In the genomic region with DNA sequence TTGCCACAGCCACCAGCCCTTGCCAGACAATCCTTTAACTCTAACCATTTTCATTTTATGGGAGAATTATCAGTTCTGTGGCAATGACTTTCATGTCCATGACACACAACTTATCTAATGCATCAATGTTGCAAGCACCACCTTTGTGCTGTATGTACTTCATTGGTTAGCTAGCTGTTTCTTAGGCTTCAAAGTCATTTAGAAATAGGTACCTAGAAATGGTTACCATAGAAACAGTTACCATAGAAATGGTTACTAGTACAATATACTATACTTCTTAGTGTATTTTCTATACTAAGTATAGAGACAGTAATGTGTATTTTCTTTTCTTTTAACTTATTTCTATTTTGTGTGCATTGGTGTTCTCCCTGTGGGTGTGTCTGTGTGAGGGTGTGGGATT, we compare ENCODE assay signal across 25 mouse cellular contexts. TPM values are rescaled to one million over a fixed set of nuclear protein-coding genes. Genes with fewer than 3 reads are reported as not detected.
DNase-seq lines count a peak whose midpoint lies in the region; ATAC-seq and TF ChIP-seq lines count a peak whose summit lies in the region.
"Had no signal": no experiment of that assay in that cellular context is flagged by ENCODE, and none has a peak within 500 bp of the region (broad histone marks: within the 10 kb centered on the region; RNA-seq: fewer than 3 reads in every experiment).

No protein-coding gene starts in this region.

- H3K27ac ChIP-seq in forebrain, embryonic 16.5 days (ENCODE audit: low read length), result peak overlapping the region; percentile 26; the same call in 1 of the 2 replicates
- no peak overlapping the region for H3K27ac ChIP-seq in forebrain, embryonic 13.5 days
- no peak overlapping the region for H3K27ac ChIP-seq in midbrain, embryonic 14.5 days (replicated peaks; ENCODE audit: low read depth, low read length)
- no peak overlapping the region for H3K27ac ChIP-seq in midbrain, embryonic 10.5 days (replicated peaks)
- H3K27ac ChIP-seq: heart, adult 2 months; heart, embryonic 13.5 days; hindbrain, embryonic 14.5 days; intestine, embryonic 15.5 days had no signal

- H3K9ac ChIP-seq in forebrain, embryonic 16.5 days (replicated peaks; ENCODE audit: low read depth, low read length), result no peak overlapping the region
- H3K9ac ChIP-seq in forebrain, embryonic 13.5 days, result no peak overlapping the region
- H3K9ac ChIP-seq in midbrain, embryonic 14.5 days (replicated peaks; ENCODE audit: low read length), result no peak overlapping the region
- H3K9ac ChIP-seq: heart, embryonic 13.5 days; hindbrain, embryonic 14.5 days; intestine, embryonic 15.5 days had no signal

- H3K27me3 ChIP-seq in forebrain, embryonic 16.5 days (replicated peaks; ENCODE audit: control insufficient read depth, insufficient read depth, low read length), result no peaks in the 10 kb centered on the region
- no peaks in the 10 kb centered on the region for H3K27me3 ChIP-seq in forebrain, embryonic 13.5 days
- no peaks in the 10 kb centered on the region for H3K27me3 ChIP-seq in midbrain, embryonic 14.5 days (ENCODE audit: control insufficient read depth, insufficient read depth, low read length)
- no peaks in the 10 kb centered on the region for H3K27me3 ChIP-seq in midbrain, embryonic 10.5 days (ENCODE audit: low read depth, poor library complexity, severe bottlenecking)
- H3K27me3 ChIP-seq: intestine, embryonic 15.5 days had no signal

- no peak for TF ChIP-seq POLR2A in brain, embryonic 14.5 days (IDR thresholded peaks at IDR 0.05; ENCODE audit: borderline replicate concordance, extremely low read depth, insufficient read depth, insufficient read length, poor library complexity, severe bottlenecking)

- no peak for ATAC-seq in forebrain, embryonic 16.5 days
- ATAC-seq in forebrain, embryonic 13.5 days, result no peak
- ATAC-seq in midbrain, embryonic 14.5 days (ENCODE audit: low FRiP score, low TSS enrichment), result no peak
- ATAC-seq: CD4-positive, CD25-positive, alpha-beta regulatory T cell, adult 4 months; intestine, embryonic 15.5 days had no signal

- H3K36me3 ChIP-seq in forebrain, embryonic 16.5 days (ENCODE audit: control insufficient read depth, insufficient read depth), result no peaks in the 10 kb centered on the region
- no peaks in the 10 kb centered on the region for H3K36me3 ChIP-seq in forebrain, embryonic 13.5 days (ENCODE audit: poor library complexity, severe bottlenecking)
- H3K36me3 ChIP-seq in midbrain, embryonic 14.5 days (ENCODE audit: control insufficient read depth, insufficient read depth, low read length), result no peaks in the 10 kb centered on the region
- no peaks in the 10 kb centered on the region for H3K36me3 ChIP-seq in midbrain, embryonic 10.5 days
- H3K36me3 ChIP-seq: heart, embryonic 10.5 days; heart, embryonic 13.5 days; intestine, embryonic 15.5 days had no signal

- peak; percentile 44 for DNase-seq in midbrain, embryonic 14.5 days
- DNase-seq in midbrain, embryonic 10.5 days (ENCODE audit: low spot score), result no peak
- peak; percentile 13 for DNase-seq in brain, adult 2 months (ENCODE audit: low read depth, low spot score)
- DNase-seq in brain, embryonic 14.5 days (ENCODE audit: low read depth), result peak; percentile 39
- no peak for DNase-seq in urinary bladder, postnatal 4 days (ENCODE audit: low spot score in 2 of 2)
- DNase-seq: adrenal gland, adult 2 months; adrenal gland, postnatal 14 days; cerebellum, adult 18-20 months; cerebellum, adult 9-10 months; cerebellum, postnatal 14 days; gastrocnemius, postnatal 10 days; gastrocnemius, postnatal 36 days; heart, adult 2 months; heart, postnatal 14 days; heart, postnatal 4 days; kidney, adult 11 months had no signal

- H3K4me2 ChIP-seq in forebrain, embryonic 16.5 days (ENCODE audit: low read length), result no peak overlapping the region
- no peak overlapping the region for H3K4me2 ChIP-seq in forebrain, embryonic 13.5 days
- no peak overlapping the region for H3K4me2 ChIP-seq in midbrain, embryonic 14.5 days (ENCODE audit: low read length)
- H3K4me2 ChIP-seq: heart, embryonic 13.5 days; hindbrain, embryonic 14.5 days; intestine, embryonic 15.5 days had no signal

- H3K4me1 ChIP-seq in forebrain, embryonic 16.5 days (replicated peaks; ENCODE audit: control insufficient read depth, insufficient read depth, low read length), result peaks cover 9% of the 10 kb centered on the region
- H3K4me1 ChIP-seq in forebrain, embryonic 13.5 days, result peaks cover 14% of the 10 kb centered on the region
- 0 out of 2 replicates have a peak, but pooled peaks cover 14% of the 10 kb centered on the region for H3K4me1 ChIP-seq in midbrain, embryonic 14.5 days (ENCODE audit: control insufficient read depth, insufficient read depth, low read length)
- peaks cover 15% of the 10 kb centered on the region for H3K4me1 ChIP-seq in midbrain, embryonic 10.5 days

- no peak for TF ChIP-seq CTCF in brain, embryonic 14.5 days (IDR thresholded peaks at IDR 0.05; ENCODE audit: borderline replicate concordance, extremely low read depth, insufficient read depth, insufficient read length)

- no peak overlapping the region for H3K4me3 ChIP-seq in forebrain, embryonic 16.5 days (replicated peaks; ENCODE audit: low read length)
- no peak overlapping the region for H3K4me3 ChIP-seq in forebrain, embryonic 13.5 days
- H3K4me3 ChIP-seq in midbrain, embryonic 14.5 days (replicated peaks; ENCODE audit: low read depth, low read length), result no peak overlapping the region
- H3K4me3 ChIP-seq in midbrain, embryonic 10.5 days, result no peak overlapping the region
- H3K4me3 ChIP-seq: heart, adult 2 months; heart, embryonic 10.5 days; heart, embryonic 13.5 days; intestine, embryonic 15.5 days had no signal

- H3K9me3 ChIP-seq in forebrain, embryonic 16.5 days (ENCODE audit: control insufficient read depth, low read length), result no peaks in the 10 kb centered on the region
- no peaks in the 10 kb centered on the region for H3K9me3 ChIP-seq in forebrain, embryonic 13.5 days (replicated peaks)
- H3K9me3 ChIP-seq in midbrain, embryonic 14.5 days (ENCODE audit: control insufficient read depth, low read length), result no peaks in the 10 kb centered on the region
- H3K9me3 ChIP-seq in midbrain, embryonic 10.5 days (replicated peaks), result peaks cover 3% of the 10 kb centered on the region; the same call in 1 of the 2 replicates
- H3K9me3 ChIP-seq: heart, embryonic 10.5 days; intestine, embryonic 15.5 days had no signal

RNA-seq across cellular contexts. Expression of a gene that starts 10.8 kb away (rescaled TPM):
- polyA plus RNA-seq in forebrain, embryonic 16.5 days (2015; fragmentation: Nextera tagmentation; extraction: Ambion mirVana), result 150 and 153 TPM in 2 replicates
- 153 and 162 TPM in 2 replicates for polyA plus RNA-seq in forebrain, embryonic 13.5 days (2015; fragmentation: Nextera tagmentation; extraction: Ambion mirVana)
- 110 and 152 TPM in 2 replicates for polyA plus RNA-seq in midbrain, embryonic 14.5 days (2014; fragmentation: Nextera tagmentation; extraction: Ambion mirVana)
- 196 and 197 TPM in 2 replicates for polyA plus RNA-seq in midbrain, embryonic 10.5 days (2016; fragmentation: Nextera tagmentation; extraction: Ambion mirVana)
- polyA plus RNA-seq in brain, embryonic 14.5 days (2012; rRNA removed), result 118 and 126 TPM in 2 replicates

RNA-seq across cellular contexts. Expression of a gene that starts 36.9 kb away (rescaled TPM):
- 0.26 TPM in 1 of 2 replicates, not detected in the other for polyA plus RNA-seq in forebrain, embryonic 16.5 days (2015; fragmentation: Nextera tagmentation; extraction: Ambion mirVana)
- polyA plus RNA-seq in forebrain, embryonic 13.5 days (2015; fragmentation: Nextera tagmentation; extraction: Ambion mirVana), result 0.08 TPM in 1 of 2 replicates, not detected in the other
- polyA plus RNA-seq in midbrain, embryonic 14.5 days (2014; fragmentation: Nextera tagmentation; extraction: Ambion mirVana), result 0.09 TPM in 1 of 2 replicates, not detected in the other
- polyA plus RNA-seq in midbrain, embryonic 10.5 days (2016; fragmentation: Nextera tagmentation; extraction: Ambion mirVana), result not detected in 2 replicates
- polyA plus RNA-seq in brain, embryonic 14.5 days (2012; rRNA removed), result 0.09 and 0.19 TPM in 2 replicates
- polyA plus RNA-seq: adrenal gland, adult 2 months; C2C12; CD4-positive, CD25-positive, alpha-beta regulatory T cell, adult 4 months; embryonic facial prominence, embryonic 11.5 days; heart, adult 2 months; heart, embryonic 10.5 days; heart, embryonic 13.5 days; intestine, embryonic 15.5 days had no signal

RNA-seq across cellular contexts. Expression of a gene that starts 37.0 kb away (rescaled TPM):
- 4.4 and 5.2 TPM in 2 replicates for polyA plus RNA-seq in forebrain, embryonic 16.5 days (2015; fragmentation: Nextera tagmentation; extraction: Ambion mirVana)
- 1.8 and 1.9 TPM in 2 replicates for polyA plus RNA-seq in forebrain, embryonic 13.5 days (2015; fragmentation: Nextera tagmentation; extraction: Ambion mirVana)
- polyA plus RNA-seq in midbrain, embryonic 14.5 days (2014; fragmentation: Nextera tagmentation; extraction: Ambion mirVana), result 2.8 and 3.2 TPM in 2 replicates
- polyA plus RNA-seq in midbrain, embryonic 10.5 days (2016; fragmentation: Nextera tagmentation; extraction: Ambion mirVana), result 1.1 and 2.3 TPM in 2 replicates
- polyA plus RNA-seq in brain, embryonic 14.5 days (2012; rRNA removed), result 5.7 and 7.6 TPM in 2 replicates

RNA-seq across cellular contexts. Expression of a gene that starts 44.4 kb away (rescaled TPM):
- polyA plus RNA-seq in forebrain, embryonic 16.5 days (2015; fragmentation: Nextera tagmentation; extraction: Ambion mirVana), result 16.3 and 17.1 TPM in 2 replicates
- 19.0 and 19.3 TPM in 2 replicates for polyA plus RNA-seq in forebrain, embryonic 13.5 days (2015; fragmentation: Nextera tagmentation; extraction: Ambion mirVana)
- polyA plus RNA-seq in midbrain, embryonic 14.5 days (2014; fragmentation: Nextera tagmentation; extraction: Ambion mirVana), result 20.8 and 21.9 TPM in 2 replicates
- 12.1 and 13.9 TPM in 2 replicates for polyA plus RNA-seq in midbrain, embryonic 10.5 days (2016; fragmentation: Nextera tagmentation; extraction: Ambion mirVana)
- polyA plus RNA-seq in brain, embryonic 14.5 days (2012; rRNA removed), result 76.5 and 94.6 TPM in 2 replicates

Comparison
In these comparisons a context has a peak if more than half of its experiments do, and no peak if none do; other contexts are left out.
1. DNase-seq: peak in midbrain, embryonic 14.5 days (single experiment), brain, adult 2 months (single experiment) and brain, embryonic 14.5 days (single experiment); none in midbrain, embryonic 10.5 days (single experiment) and urinary bladder, postnatal 4 days (0 of 2).